Mouse (Mus musculus) monocyte, adult 59 days (primary cell): ENCODE results near the gene Cryzl2. TPM values are rescaled to one million over a fixed set of nuclear protein-coding genes. Genes with fewer than 3 reads are reported as not detected.

Source experiments
- total RNA-seq, 2 experiments: library from RNA; stranded (reverse); gene quantifications; one replicate each; pipeline ENCODE4 v1.2.4; 2023

The Cryzl2 gene
- total RNA-seq: 1 to 10 TPM; 6.5 to 6.8 TPM

DNA sequence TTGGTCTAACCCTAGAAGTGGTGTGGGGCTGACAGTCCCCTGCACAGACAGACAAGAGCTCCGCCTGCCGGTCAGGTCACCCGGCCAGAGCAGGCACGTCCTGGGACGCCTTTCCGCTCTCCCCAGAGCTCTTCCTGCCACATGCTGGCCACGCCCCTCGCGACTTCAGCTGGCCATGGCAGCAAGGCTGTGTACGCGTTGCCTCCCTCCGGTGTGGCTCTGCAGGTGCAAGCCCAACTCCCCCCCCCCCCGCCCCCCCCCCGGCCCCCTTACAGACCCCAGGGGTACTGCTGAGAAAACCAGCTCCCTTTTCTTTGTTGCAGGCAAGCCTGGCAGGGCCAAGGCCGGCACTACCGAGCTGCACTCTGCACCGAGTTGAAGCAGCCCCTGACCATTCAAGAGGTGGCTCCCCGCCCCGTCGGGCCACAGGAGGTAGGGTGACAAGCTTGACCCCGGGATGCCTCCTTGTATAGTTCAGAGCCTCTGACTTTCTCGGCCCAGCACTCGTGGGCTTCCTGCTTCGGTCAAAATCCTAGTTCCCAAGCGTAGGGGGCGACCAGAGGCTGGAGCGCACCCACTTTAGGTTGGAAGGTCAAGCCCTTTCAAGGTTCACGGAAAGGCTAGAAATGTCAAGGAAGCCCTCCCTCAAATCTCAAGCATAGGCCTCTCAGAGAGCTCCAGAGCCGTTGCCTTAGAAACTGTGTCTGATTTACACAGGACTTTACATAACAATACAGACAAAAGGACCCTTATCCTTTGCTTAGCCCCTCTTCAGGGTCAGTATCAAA lies at the start of gene Cryzl2:
TSS of gene Cryzl2 (plus strand) at position 157 of the 788 bp plus-strand sequence.

GRCm38 (mm10) chr1:157412454-157413369 lies 45.7 kb upstream of the Cryzl2 start, which contains the start of gene Rasal2:
Gene Rasal2 (minus strand): TSS chr1:157412595.

GRCm38 (mm10) chr1:157506522-157506921 lies 48.1 kb downstream of the Cryzl2 start, which contains the start of gene Sec16b:
Gene Sec16b (plus strand): TSS chr1:157506728.

Other genes starting within 250 kb of the Cryzl2 start
- 10 to 100 TPM in 1 of 2 experiments, 1 to 10 TPM in 1; 9.6 to 11.8 TPM for gene Rasal2, start 46.0 kb upstream of the Cryzl2 start, total RNA-seq
- gene Sec16b, start 48.2 kb downstream of the Cryzl2 start, total RNA-seq: under 1 TPM; 0.42 to 0.79 TPM